8 mouse cellular contexts compared by ENCODE assay signal in the genomic region with DNA sequence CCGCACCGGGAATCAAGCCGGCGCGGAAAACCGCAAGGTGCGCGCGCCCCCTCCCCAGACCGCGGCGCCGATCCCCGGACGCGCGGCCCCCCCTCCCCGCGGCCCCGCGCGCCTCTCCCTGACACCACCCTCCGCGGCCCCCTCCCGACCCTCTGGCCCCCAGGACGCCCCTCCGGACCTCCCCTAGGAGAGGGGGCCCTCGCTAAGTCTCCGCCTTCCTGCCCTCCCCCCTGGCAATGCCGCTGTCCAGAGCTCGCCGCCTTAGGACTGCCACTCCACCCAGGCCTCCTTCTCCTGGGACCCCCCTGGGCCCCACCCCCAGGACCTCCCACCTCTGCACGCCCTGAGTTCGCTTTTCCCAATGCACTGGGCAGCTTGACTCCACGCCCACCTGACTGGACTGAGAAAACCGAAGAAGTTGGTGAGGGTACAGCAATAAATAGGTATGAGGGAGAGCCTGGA. TPM values are rescaled to one million over a fixed set of nuclear protein-coding genes. Genes with fewer than 3 reads are reported as not detected.
A peak's percentile ranks its signal among the peaks of the same experiment; 100 is the strongest.
DNase-seq lines count a peak whose midpoint lies in the region; ATAC-seq and TF ChIP-seq lines count a peak whose summit lies in the region.

Gene Gm42517 (minus strand): TSS at position 52 of the 462 bp plus-strand sequence.

- no peaks in the 10 kb centered on the region for H3K9me3 ChIP-seq in embryonic facial prominence, embryonic 13.5 days
- H3K9me3 ChIP-seq in hindbrain, postnatal 0 days (ENCODE audit: low read length): no peaks in the 10 kb centered on the region
- no peaks in the 10 kb centered on the region for H3K9me3 ChIP-seq in liver, postnatal 0 days (ENCODE audit: low read length)

- peak within 1 kb of the TSS; percentile 77 for H3K4me3 ChIP-seq in layer of hippocampus, adult 2 months
- H3K4me3 ChIP-seq in embryonic facial prominence, embryonic 13.5 days: peak within 1 kb of the TSS; percentile 56
- H3K4me3 ChIP-seq in hindbrain, postnatal 0 days (ENCODE audit: low read length): peak within 1 kb of the TSS; percentile 72
- H3K4me3 ChIP-seq in liver, postnatal 0 days (ENCODE audit: low read depth, low read length): peak within 1 kb of the TSS; percentile 51

- peak within 1 kb of the TSS; percentile 96 for H3K4me2 ChIP-seq in embryonic facial prominence, embryonic 13.5 days
- peak within 1 kb of the TSS; percentile 88 for H3K4me2 ChIP-seq in hindbrain, postnatal 0 days (ENCODE audit: low read depth, low read length)
- H3K4me2 ChIP-seq in liver, postnatal 0 days (ENCODE audit: low read depth, low read length): peak within 1 kb of the TSS; percentile 81

- peak within 1 kb of the TSS; percentile 95 for H3K27ac ChIP-seq in layer of hippocampus, adult 2 months
- H3K27ac ChIP-seq in embryonic facial prominence, embryonic 13.5 days: no peak within 1 kb of the TSS
- peak within 1 kb of the TSS; percentile 71 for H3K27ac ChIP-seq in hindbrain, postnatal 0 days
- no peak within 1 kb of the TSS for H3K27ac ChIP-seq in liver, postnatal 0 days (ENCODE audit: low read depth)

- no peaks in the 10 kb centered on the region for H3K36me3 ChIP-seq in embryonic facial prominence, embryonic 13.5 days
- no peaks in the 10 kb centered on the region for H3K36me3 ChIP-seq in hindbrain, postnatal 0 days (ENCODE audit: insufficient read depth, low read length)
- no peaks in the 10 kb centered on the region for H3K36me3 ChIP-seq in liver, postnatal 0 days (replicated peaks; ENCODE audit: insufficient read depth, low read length)

- DNase-seq in layer of hippocampus, adult 2 months (ENCODE audit: low spot score in 2 of 2): no peak
- DNase-seq in layer of hippocampus, adult 11-12 months (ENCODE audit: low spot score): no peak
- DNase-seq in adrenal gland, postnatal 14 days: peak; percentile 16
- DNase-seq in hindbrain, postnatal 0 days (ENCODE audit: low spot score): peak; percentile 23
- no peak for DNase-seq in liver, postnatal 0 days
- DNase-seq in testis, postnatal 10 days (ENCODE audit: low spot score): peak; percentile 53
- no peak for DNase-seq in thymus, postnatal 14 days

- under 1% methylated on average over 19 of the region's 36 CpGs for WGBS in embryonic facial prominence, embryonic 13.5 days
- WGBS in hindbrain, postnatal 0 days: 5% methylated on average over 26 of the region's 36 CpGs
- WGBS in liver, postnatal 0 days (ENCODE audit: insufficient replicate concordance): 2% methylated on average over 22 of the region's 36 CpGs

- peaks cover 30% of the 10 kb centered on the region for H3K4me1 ChIP-seq in embryonic facial prominence, embryonic 13.5 days
- peaks cover 4% of the 10 kb centered on the region; the same call in 1 of the 2 replicates for H3K4me1 ChIP-seq in hindbrain, postnatal 0 days (ENCODE audit: insufficient read depth, low read length)
- H3K4me1 ChIP-seq in liver, postnatal 0 days (ENCODE audit: insufficient read depth): peaks cover 21% of the 10 kb centered on the region

- no peak for TF ChIP-seq EP300 in liver, postnatal 0 days (IDR thresholded peaks at IDR 0.05; ENCODE audit: low read depth)

- peak within 1 kb of the TSS; percentile 67 for H3K9ac ChIP-seq in embryonic facial prominence, embryonic 13.5 days
- peak within 1 kb of the TSS; percentile 79 for H3K9ac ChIP-seq in hindbrain, postnatal 0 days (replicated peaks; ENCODE audit: low read length)
- no peak within 1 kb of the TSS for H3K9ac ChIP-seq in liver, postnatal 0 days (replicated peaks)

- no peak for ATAC-seq in embryonic facial prominence, embryonic 13.5 days (ENCODE audit: insufficient number of reproducible peaks, insufficient read depth, low FRiP score, low TSS enrichment, low read depth)
- peak; percentile 54 for ATAC-seq in hindbrain, postnatal 0 days
- ATAC-seq in liver, postnatal 0 days: no peak

- no peak for TF ChIP-seq CTCF in layer of hippocampus, adult 2 months (conservative IDR thresholded peaks at IDR 0.05)
- TF ChIP-seq CTCF in hindbrain, postnatal 0 days (IDR thresholded peaks at IDR 0.05; ENCODE audit: low read depth): no peak
- no peak for TF ChIP-seq CTCF in liver, postnatal 0 days (IDR thresholded peaks at IDR 0.05; ENCODE audit: low read depth)

- peaks cover 98% of the 10 kb centered on the region for H3K27me3 ChIP-seq in embryonic facial prominence, embryonic 13.5 days
- peaks cover 42% of the 10 kb centered on the region for H3K27me3 ChIP-seq in hindbrain, postnatal 0 days (ENCODE audit: insufficient read depth, low read length)
- peaks cover 77% of the 10 kb centered on the region for H3K27me3 ChIP-seq in liver, postnatal 0 days (ENCODE audit: insufficient read depth, low read length)

RNA-seq across cellular contexts. Expression of gene Gm42517, which starts in this region (rescaled TPM):
- 10 to 100 TPM; 55.6 to 57.4 TPM for total RNA-seq in layer of hippocampus, adult 2 months (2021)
- 0.19 and 0.37 TPM in 2 replicates for total RNA-seq in adrenal gland, postnatal 14 days (2021)
- 0.11 TPM in 1 of 2 replicates, not detected in the other for polyA plus RNA-seq in embryonic facial prominence, embryonic 13.5 days (2015; fragmentation: Nextera tagmentation; extraction: Ambion mirVana)
- total RNA-seq in hindbrain, postnatal 0 days (2014; rRNA removed): 93.4 and 97.0 TPM in 2 replicates
- polyA plus RNA-seq in hindbrain, postnatal 0 days (2015; fragmentation: Nextera tagmentation; extraction: Ambion mirVana): 3.8 and 4.5 TPM in 2 replicates
- 0.14 TPM in 1 of 2 replicates, not detected in the other for polyA plus RNA-seq in liver, postnatal 0 days (2015; fragmentation: Nextera tagmentation; extraction: Ambion mirVana)

Comparison
In these comparisons a context has a peak if more than half of its experiments do, and no peak if none do; other contexts are left out.
1. RNA of gene Gm42517 (total RNA-seq): 93.4 to 97.0 TPM in hindbrain, postnatal 0 days and 55.6 to 57.4 TPM in layer of hippocampus, adult 2 months; 0.19 to 0.37 TPM in adrenal gland, postnatal 14 days; every median in the first group is over 10 times any median in the second.
2. Peak in DNase-seq in adrenal gland, postnatal 14 days; RNA of the gene not detected or under 1 TPM.
3. DNase-seq: peak in hindbrain, postnatal 0 days (single experiment) and testis, postnatal 10 days (single experiment); none in layer of hippocampus, adult 2 months (0 of 2), layer of hippocampus, adult 11-12 months (single experiment), liver, postnatal 0 days (single experiment) and thymus, postnatal 14 days (single experiment).
4. H3K27ac ChIP-seq: peak in layer of hippocampus, adult 2 months (single experiment) and hindbrain, postnatal 0 days (single experiment); none in embryonic facial prominence, embryonic 13.5 days (single experiment) and liver, postnatal 0 days (single experiment).
5. Peak in every context shown above with its lines, with median percentiles within 50 percentile points of each other: H3K4me3 ChIP-seq and H3K4me2 ChIP-seq.